Mouse (Mus musculus) erythroblast, embryonic 14.5 days (primary cell): Measurements from ENCODE around the gene Tmem107.

ENCODE experiments used
- GATA1 ChIP-seq: IDR thresholded peaks from 2 replicates; pipeline ENCODE4 v1.6.1; 2012; ENCODE audit warnings: low read length, inconsistent platforms, mixed read lengths
- TAL1 ChIP-seq: IDR thresholded peaks from 3 replicates; pipeline ENCODE4 v1.6.1; 2012; ENCODE audit warnings: low read length, inconsistent platforms, mixed read lengths

DNA sequence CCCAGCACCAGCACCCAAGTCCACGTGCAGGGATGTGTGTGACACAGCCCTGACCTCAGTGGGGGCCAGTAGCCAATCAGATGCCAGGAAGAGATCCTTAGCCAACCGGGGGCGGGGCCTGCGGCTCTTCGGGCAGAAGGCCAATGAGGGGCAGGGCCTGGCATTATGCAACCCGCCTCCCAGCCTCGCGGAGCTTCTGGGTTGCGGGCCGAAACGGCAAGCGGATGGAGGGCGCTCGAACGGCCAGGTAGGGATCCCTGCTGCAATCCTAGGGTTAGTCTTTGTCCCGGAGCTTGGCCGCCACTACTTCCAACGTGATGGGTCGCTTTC, 28.1 kb downstream of the Tmem107 start:
- TF ChIP-seq GATA1, result no peak
- TF ChIP-seq TAL1, result no peak
